Mouse (Mus musculus) midbrain, embryonic 14.5 days (tissue): Measurements from ENCODE around the gene Gm21190. TPM values are rescaled to one million over a fixed set of nuclear protein-coding genes. Genes with fewer than 3 reads are reported as not detected.
"Not testable (repeated sequence)": the region's sequence is repeated elsewhere in the genome, so short reads cannot be mapped to it uniquely, and the experiment has no call there.

ENCODE experiments used
- ATAC-seq: fragments of 200-750 bp; cut with Nextera tagmentation; 2 replicates; pipeline ENCODE4 v1.8.0; 2017; ENCODE audit warnings: moderate number of reproducible peaks, moderate library complexity; ENCODE audit not compliant: low FRiP score, low TSS enrichment
- DNase-seq: peaks from one replicate; pipeline ENCODE4 v3.0.0-alpha.2; 2015
- H3K27ac ChIP-seq: fragments of 300-500 bp; sonication (generic); replicated peaks from 2 replicates; pipeline ENCODE4 v1.5.1; 2014; ENCODE audit warnings: mild to moderate bottlenecking, low read depth, low read length, moderate library complexity
- H3K27me3 ChIP-seq: fragments of 300-500 bp; sonication (generic); 2 replicates; pipeline ENCODE4 v1.6.1; 2014; ENCODE audit warnings: low read length, control low read depth, mixed read lengths; ENCODE audit not compliant: control insufficient read depth, insufficient read depth
- H3K36me3 ChIP-seq: fragments of 300-500 bp; sonication (generic); 2 replicates; pipeline ENCODE4 v1.6.1; 2014; ENCODE audit warnings: low read length, control low read depth; ENCODE audit not compliant: control insufficient read depth, insufficient read depth
- H3K4me1 ChIP-seq: fragments of 300-500 bp; sonication (generic); 2 replicates; pipeline ENCODE4 v1.6.1; 2014; ENCODE audit warnings: mild to moderate bottlenecking, antibody characterized with exemption, low read length, control low read depth; ENCODE audit not compliant: control insufficient read depth, insufficient read depth
- H3K4me2 ChIP-seq: fragments of 300-500 bp; sonication (generic); 2 replicates; pipeline ENCODE4 v1.6.1; 2014; ENCODE audit warnings: mild to moderate bottlenecking, low read length, moderate library complexity
- H3K4me3 ChIP-seq: fragments of 300-500 bp; sonication (generic); replicated peaks from 2 replicates; pipeline ENCODE4 v1.5.1; 2014; ENCODE audit warnings: low read depth, low read length
- H3K9ac ChIP-seq: fragments of 300-500 bp; sonication (generic); replicated peaks from 2 replicates; pipeline ENCODE4 v1.6.1; 2014; ENCODE audit warnings: mild to moderate bottlenecking, low read length, moderate library complexity
- H3K9me3 ChIP-seq: fragments of 300-500 bp; sonication (generic); 2 replicates; pipeline ENCODE4 v1.6.1; 2016; ENCODE audit warnings: low read length, control low read depth, mixed read lengths; ENCODE audit not compliant: control insufficient read depth
- WGBS: fragments of 180-500 bp; shearing (Covaris S2); extraction: QIAGEN DNeasy Blood & Tissue Kit; methylation state at CpG from one replicate; pipeline ENCODE4 v1.1.7; 2014; 5-methylcytosine and 5-hydroxymethylcytosine counted together
- polyA plus RNA-seq: library from polyadenylated mRNA; unstranded; fragments of >200 nt; fragmentation: Nextera tagmentation; extraction: Ambion mirVana; gene quantifications from 2 replicates; pipeline ENCODE4 v1.2.1, GENCODE M21; 2014

Gene Gm21190
- polyA plus RNA-seq: not detected in 2 replicates

DNA sequence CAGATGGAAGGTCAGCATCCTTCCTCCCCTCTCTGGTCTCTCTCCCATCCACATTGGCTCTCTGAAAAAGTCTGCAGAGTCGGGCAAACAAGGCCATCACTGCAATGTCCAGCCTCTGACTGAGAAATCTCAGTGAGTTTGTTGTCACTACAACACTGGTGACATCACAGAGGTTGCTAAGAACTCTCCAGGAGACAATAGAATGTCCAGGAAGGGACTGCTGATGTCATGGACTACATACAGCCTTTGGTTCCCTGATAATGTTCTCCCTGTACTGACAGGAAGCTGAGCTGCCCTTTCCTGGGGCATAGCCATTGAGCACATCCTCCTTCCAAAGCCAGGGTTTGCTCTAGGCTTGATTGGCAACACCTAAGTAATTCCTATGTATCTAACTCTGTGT is at the start of gene Gm21190:
Gm21190 (minus strand) TSS at position 101 of the 400 bp plus-strand sequence.
- H3K4me2 ChIP-seq, H3K27ac ChIP-seq, H3K36me3 ChIP-seq, H3K27me3 ChIP-seq, H3K4me3 ChIP-seq, ATAC-seq, H3K9ac ChIP-seq, DNase-seq, H3K4me1 ChIP-seq: not testable (repeated sequence)
- no CpG with 5 or more reads among the region's 1 CpGs for WGBS
- peaks cover 19% of the 10 kb centered on the region for H3K9me3 ChIP-seq

DNA sequence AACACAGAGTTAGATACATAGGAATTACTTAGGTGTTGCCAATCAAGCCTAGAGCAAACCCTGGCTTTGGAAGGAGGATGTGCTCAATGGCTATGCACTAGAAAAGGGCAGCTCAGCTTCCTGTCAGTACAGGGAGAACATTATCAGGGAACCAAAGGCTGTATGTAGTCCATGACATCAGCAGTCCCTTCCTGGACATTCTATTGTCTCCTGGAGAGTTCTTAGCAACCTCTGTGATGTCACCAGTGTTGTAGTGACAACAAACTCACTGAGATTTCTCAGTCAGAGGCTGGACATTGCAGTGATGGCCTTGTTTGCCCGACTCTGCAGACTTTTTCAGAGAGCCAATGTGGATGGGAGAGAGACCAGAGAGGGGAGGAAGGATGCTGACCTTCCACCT is 48.0 kb upstream of the Gm21190 start, which contains the start of gene Gm21083:
Gm21083 (plus strand) TSS at position 301 of the 400 bp plus-strand sequence.
- not testable (repeated sequence) for H3K9ac ChIP-seq, H3K27ac ChIP-seq, H3K27me3 ChIP-seq, H3K4me1 ChIP-seq, H3K4me2 ChIP-seq, DNase-seq, H3K36me3 ChIP-seq, H3K4me3 ChIP-seq, H3K9me3 ChIP-seq, ATAC-seq
- WGBS: no CpG with 5 or more reads among the region's 1 CpGs

DNA sequence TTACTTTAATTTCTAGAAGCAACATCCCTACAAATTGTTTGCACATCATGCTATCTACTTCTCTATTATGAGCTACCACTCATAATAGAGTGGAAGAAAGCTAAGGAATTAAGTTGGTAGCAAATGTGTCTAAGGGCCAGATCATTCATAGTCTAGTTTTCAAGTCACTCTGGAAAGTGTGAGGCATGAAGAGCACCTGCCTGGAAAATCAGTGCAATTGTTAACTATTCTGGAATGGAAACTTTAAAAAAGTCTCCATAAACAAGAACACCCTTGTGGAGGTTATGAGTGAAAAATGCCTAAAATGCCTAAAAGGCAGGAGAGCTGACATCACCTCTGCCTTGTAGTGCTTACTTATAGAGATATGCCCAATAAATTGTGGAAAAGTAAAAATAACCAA is 44.7 kb upstream of the Gm21190 start:
- ATAC-seq, H3K4me3 ChIP-seq, H3K4me2 ChIP-seq, H3K4me1 ChIP-seq, DNase-seq, H3K27ac ChIP-seq, H3K36me3 ChIP-seq, H3K9me3 ChIP-seq, H3K9ac ChIP-seq, H3K27me3 ChIP-seq: not testable (repeated sequence)

DNA sequence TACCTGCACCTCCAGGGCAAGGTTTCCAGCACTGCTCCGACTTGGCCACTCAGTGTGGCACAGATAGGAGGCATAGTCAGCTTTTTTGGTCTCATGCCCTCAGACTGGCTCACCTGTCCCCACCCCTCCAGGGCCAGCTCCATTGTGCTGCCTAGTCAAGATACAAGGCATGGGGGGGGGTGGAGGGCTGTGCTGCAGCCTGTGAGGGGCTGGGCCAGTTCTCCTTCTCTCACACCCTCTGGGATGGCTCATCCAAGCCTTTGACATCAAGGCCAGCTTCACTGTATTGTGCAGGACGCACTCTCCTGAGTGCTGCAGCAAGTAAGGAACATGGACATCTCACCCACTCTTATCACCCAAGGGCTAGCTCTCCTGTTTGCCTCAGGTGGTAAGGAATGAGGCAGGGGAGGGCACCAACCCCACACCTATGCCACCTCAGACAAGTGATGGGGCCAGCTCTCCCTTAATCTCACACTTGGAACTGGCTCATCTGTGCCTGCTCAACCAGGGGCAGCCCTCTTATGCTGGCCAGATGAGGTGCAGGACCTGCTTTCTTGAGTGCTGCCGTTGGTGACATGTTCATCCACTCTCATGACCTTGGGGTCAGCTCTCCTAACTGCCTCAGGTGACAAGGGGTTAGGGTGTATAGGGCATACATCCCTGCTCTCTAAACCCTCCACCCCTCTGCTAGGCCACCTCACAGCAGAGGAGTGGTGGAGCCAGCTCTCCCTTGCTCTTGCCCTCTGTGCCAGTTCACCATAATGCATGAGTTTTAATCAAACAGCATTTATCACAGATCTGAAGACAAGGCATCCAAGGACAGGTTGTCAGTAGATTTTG is 32.6 kb upstream of the Gm21190 start:
- H3K27me3 ChIP-seq, DNase-seq, H3K4me3 ChIP-seq, H3K4me1 ChIP-seq, H3K27ac ChIP-seq, H3K36me3 ChIP-seq, H3K9ac ChIP-seq, H3K4me2 ChIP-seq: not testable (repeated sequence)
- peak; percentile 57 for ATAC-seq
- peaks cover 10% of the 10 kb centered on the region for H3K9me3 ChIP-seq
- WGBS: 83% methylated on average over 3 of the region's 3 CpGs

DNA sequence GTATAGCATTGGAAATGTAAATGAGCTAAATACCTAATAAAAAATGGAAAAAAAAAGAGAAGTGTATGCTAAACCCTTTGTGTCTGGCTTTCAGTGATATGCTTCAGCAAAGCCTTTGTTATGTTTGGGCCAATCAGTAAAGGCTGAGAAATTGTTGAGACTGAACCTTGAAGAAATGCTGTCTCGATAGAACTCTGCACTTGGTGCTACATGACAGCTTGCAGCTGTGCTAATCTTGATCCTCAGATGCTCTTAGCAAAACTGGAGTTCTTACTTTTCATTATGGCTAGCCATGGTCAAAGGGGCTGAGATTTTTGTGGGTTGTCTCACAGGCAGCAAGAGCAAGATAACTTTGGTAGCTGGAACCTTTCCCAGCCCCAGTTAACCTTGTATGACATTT is 29.6 kb upstream of the Gm21190 start:
- ATAC-seq, H3K4me2 ChIP-seq, DNase-seq, H3K36me3 ChIP-seq, H3K4me3 ChIP-seq, H3K27me3 ChIP-seq, H3K4me1 ChIP-seq, H3K9ac ChIP-seq, H3K27ac ChIP-seq: not testable (repeated sequence)
- WGBS: 58% methylated on average over 1 of the region's 1 CpGs
- peaks cover 14% of the 10 kb centered on the region; the same call in 1 of the 2 replicates for H3K9me3 ChIP-seq

DNA sequence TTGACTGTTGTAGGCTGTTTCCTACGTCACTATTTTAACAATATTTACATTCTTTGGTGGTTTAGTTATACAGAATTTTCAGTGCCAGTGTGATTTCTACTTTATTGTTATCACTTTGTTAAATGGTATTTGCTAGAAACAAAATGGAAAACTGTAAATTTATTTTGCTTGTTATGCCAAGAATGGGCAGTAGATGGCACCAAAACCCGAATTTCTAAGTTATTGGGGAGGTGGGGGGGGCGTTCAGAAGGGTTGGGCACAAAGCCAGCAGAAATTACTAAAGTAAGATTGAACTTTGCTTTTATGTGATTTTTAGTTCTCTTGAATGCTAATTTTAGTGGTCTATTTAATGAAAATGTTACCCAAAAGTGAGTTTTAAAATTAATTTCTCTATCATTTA is 20.6 kb upstream of the Gm21190 start:
- H3K4me3 ChIP-seq, H3K9me3 ChIP-seq, ATAC-seq, H3K27ac ChIP-seq, H3K27me3 ChIP-seq, H3K9ac ChIP-seq, H3K36me3 ChIP-seq, H3K4me2 ChIP-seq, H3K4me1 ChIP-seq: not testable (repeated sequence)
- peak; percentile 64 for DNase-seq
- WGBS: 15% methylated on average over 3 of the region's 3 CpGs

DNA sequence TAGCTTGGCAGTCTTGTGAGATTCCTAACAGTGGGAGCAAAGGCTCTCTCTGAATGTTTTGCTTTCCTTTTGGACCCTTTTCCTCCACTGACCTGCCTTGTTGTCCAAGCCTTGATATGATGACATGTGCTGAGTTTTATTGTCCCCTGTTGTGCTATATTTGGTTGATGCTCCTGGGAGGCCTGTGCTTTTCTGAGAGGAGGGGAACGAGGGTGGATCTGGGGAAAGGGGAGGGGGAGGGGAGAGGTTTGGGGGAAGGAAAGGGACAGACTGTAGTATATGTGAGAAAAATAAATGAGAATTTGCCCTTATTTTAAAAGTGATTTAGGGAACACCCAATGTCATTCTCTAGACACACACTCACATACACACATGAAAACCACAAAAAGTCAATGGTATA is 20.1 kb upstream of the Gm21190 start:
- H3K4me1 ChIP-seq, ATAC-seq, H3K4me2 ChIP-seq, H3K9ac ChIP-seq, H3K36me3 ChIP-seq, H3K4me3 ChIP-seq, DNase-seq, H3K9me3 ChIP-seq, H3K27ac ChIP-seq, H3K27me3 ChIP-seq: not testable (repeated sequence)
- WGBS: 36% methylated on average over 1 of the region's 1 CpGs

DNA sequence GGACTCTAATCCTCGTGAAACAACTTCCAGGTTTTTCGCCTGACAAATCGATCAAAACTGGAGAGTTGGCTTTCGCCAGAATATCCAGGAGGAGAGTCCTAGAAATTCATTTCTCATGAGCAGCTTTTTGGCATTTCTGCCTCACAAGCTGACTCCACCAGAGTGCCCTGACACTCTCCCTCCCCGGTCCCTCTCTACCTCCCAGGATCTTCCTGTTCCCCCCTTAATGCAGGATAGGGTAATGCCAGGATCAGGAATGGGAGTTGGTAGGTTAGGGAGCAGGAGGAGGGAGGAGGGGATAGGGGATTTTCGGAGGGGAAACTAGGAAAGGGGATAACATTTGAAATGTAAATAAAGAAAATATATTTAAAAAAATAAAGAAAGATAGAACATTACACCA is 19.6 kb upstream of the Gm21190 start:
- H3K4me1 ChIP-seq, H3K4me2 ChIP-seq, H3K27me3 ChIP-seq, DNase-seq, H3K36me3 ChIP-seq, H3K9ac ChIP-seq, H3K9me3 ChIP-seq, H3K27ac ChIP-seq, H3K4me3 ChIP-seq, ATAC-seq: not testable (repeated sequence)
- 84% methylated on average over 6 of the region's 6 CpGs for WGBS

DNA sequence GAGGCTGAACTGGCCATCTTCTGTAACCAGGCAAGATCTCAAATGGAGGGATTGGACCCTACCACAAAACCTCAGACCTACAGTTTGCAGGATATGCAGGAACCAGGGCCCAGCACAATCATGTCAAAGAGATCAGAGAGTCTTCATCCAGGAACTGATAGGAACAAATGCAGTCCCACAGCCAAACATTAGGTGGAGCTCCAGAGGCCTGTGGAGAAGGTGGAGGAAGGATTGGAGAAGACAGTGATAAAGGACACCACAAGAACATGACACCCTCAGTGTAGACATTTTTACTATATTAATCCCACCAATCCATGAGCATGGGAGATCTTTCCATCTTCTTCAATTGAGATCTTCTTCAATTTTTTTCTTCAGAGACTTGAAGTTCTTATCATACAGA is 6.6 kb downstream of the Gm21190 start:
- not testable (repeated sequence) for H3K27ac ChIP-seq, H3K4me1 ChIP-seq, H3K4me3 ChIP-seq, H3K4me2 ChIP-seq, DNase-seq, ATAC-seq, H3K36me3 ChIP-seq, H3K9ac ChIP-seq, H3K27me3 ChIP-seq
- peaks cover 11% of the 10 kb centered on the region; the same call in 1 of the 2 replicates for H3K9me3 ChIP-seq
